Mouse (Mus musculus) liver, adult (tissue): ENCODE data around the gene Frmd7.

Experiments used
- GATA4 ChIP-seq: IDR thresholded peaks from 2 replicates; pipeline ENCODE4 v1.6.1; 2014; ENCODE audit warnings: mild to moderate bottlenecking, low read length; ENCODE audit not compliant: insufficient replicate concordance

Gene Frmd7

GRCm38 (mm10) chrX:50942610-50943009 lies at the start of gene Frmd7:
TSS of gene Frmd7 (minus strand) at chrX:50942710.
- no peak for TF ChIP-seq GATA4

GRCm38 (mm10) chrX:50991324-50991723 lies 48.8 kb upstream of the Frmd7 start:
- TF ChIP-seq GATA4, result no peak

- no peak for TF ChIP-seq GATA4
Measured at GRCm38 (mm10) chrX:50989940-50990339, 47.4 kb upstream of the Frmd7 start.

- no peak for TF ChIP-seq GATA4
Measured at GRCm38 (mm10) chrX:50988581-50988980, 46.1 kb upstream of the Frmd7 start.

- no peak for TF ChIP-seq GATA4
Measured at GRCm38 (mm10) chrX:50978428-50978827, 35.9 kb upstream of the Frmd7 start.

- no peak for TF ChIP-seq GATA4
Measured at GRCm38 (mm10) chrX:50972145-50972544, 29.6 kb upstream of the Frmd7 start.

GRCm38 (mm10) chrX:50969907-50970306 lies 27.4 kb upstream of the Frmd7 start:
- no peak for TF ChIP-seq GATA4

- TF ChIP-seq GATA4, result no peak
Measured at GRCm38 (mm10) chrX:50968157-50968932, 25.8 kb upstream of the Frmd7 start.

- TF ChIP-seq GATA4, result no peak
Measured at GRCm38 (mm10) chrX:50965157-50965556, 22.6 kb upstream of the Frmd7 start.

- TF ChIP-seq GATA4, result no peak
Measured at GRCm38 (mm10) chrX:50962955-50963354, 20.4 kb upstream of the Frmd7 start.

GRCm38 (mm10) chrX:50948633-50949032 lies 6.1 kb upstream of the Frmd7 start:
- TF ChIP-seq GATA4, result no peak

GRCm38 (mm10) chrX:50948116-50948515 lies 5.6 kb upstream of the Frmd7 start:
- no peak for TF ChIP-seq GATA4

- no peak for TF ChIP-seq GATA4
Measured at GRCm38 (mm10) chrX:50937117-50937516, 5.4 kb downstream of the Frmd7 start.

GRCm38 (mm10) chrX:50930309-50930708 lies 12.2 kb downstream of the Frmd7 start:
- TF ChIP-seq GATA4, result no peak

GRCm38 (mm10) chrX:50926893-50927545 lies 15.5 kb downstream of the Frmd7 start:
- TF ChIP-seq GATA4, result no peak

GRCm38 (mm10) chrX:50924629-50925364 lies 17.7 kb downstream of the Frmd7 start:
- TF ChIP-seq GATA4, result no peak
